Mouse (Mus musculus): ENCODE results near the gene Olfr69. TPM values are rescaled to one million over a fixed set of nuclear protein-coding genes. Genes with fewer than 3 reads are reported as not detected.
"Not testable (repeated sequence)": the region's sequence is repeated elsewhere in the genome, so short reads cannot be mapped to it uniquely, and the experiment has no call there.

Olfr69 gene
- total RNA-seq (2021) = not detected
- long read RNA-seq, experiment 1 = 0 reads
- long read RNA-seq, experiment 2 = 0 reads

DNA sequence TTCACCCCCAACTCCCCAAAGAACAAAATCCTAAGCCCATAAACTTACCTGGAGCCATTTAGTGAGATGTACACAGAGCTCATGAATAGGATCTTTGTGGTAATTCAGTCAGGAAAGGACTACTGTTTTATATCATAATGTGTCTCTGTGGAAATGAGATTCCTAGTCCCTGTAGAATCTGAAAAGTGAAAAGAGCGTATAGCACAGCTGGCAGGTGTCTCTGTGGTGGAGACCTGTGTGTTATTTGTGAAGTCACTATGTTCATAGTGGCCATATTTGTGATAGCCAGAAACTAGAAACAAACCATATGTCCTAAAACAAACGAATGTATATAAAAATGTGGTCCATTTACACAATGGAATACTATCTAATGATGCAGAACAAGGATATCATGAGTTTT lies at the start of gene Olfr69:
Gene Olfr69, minus strand, starts transcription at position 101 of the 400 bp plus-strand sequence.
- DNase-seq = no peak

DNA sequence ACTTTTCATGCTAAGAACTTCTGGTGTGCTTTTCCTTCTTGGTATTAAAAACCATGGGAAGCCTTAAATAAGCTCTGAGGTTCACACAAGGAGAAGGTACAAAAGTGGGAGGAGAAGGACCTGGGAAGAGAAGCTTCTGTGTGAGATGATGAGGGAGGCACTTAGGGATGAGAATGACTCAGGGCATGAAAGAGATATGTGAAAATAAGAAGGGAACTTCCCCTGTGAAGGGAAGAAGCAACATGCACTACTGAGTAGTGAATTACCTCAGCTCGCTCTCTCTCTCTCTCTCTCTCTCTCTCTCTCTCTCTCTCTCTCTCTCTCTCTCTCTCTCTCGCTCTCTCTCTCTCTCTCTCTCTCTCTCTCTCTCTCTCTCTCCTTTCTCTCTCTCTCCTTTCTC lies 43.7 kb upstream of the Olfr69 start:
- not testable (repeated sequence) for DNase-seq

DNA sequence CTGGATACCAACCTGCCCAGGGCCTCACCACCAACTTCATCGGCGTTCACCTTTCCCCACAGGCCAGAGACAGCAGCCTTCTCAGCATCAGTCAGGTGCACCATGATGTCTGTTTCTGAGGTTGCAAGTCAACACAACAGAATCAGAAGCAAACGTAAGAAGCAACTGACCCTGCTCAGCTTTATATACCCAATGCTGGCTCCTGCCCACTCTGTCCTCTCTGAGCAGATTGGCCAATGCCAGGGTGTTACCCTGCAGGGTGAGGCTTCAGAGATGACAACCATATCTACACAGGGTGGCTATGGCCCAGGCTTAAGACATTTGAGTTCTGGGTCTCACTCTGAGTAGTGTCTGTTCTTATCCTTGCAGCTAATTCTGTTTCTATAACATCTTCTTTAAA lies 42.4 kb upstream of the Olfr69 start, which contains the start of gene Hbb-bt:
Gene Hbb-bt, minus strand, starts transcription at position 231 of the 400 bp plus-strand sequence.
- DNase-seq = no peak

DNA sequence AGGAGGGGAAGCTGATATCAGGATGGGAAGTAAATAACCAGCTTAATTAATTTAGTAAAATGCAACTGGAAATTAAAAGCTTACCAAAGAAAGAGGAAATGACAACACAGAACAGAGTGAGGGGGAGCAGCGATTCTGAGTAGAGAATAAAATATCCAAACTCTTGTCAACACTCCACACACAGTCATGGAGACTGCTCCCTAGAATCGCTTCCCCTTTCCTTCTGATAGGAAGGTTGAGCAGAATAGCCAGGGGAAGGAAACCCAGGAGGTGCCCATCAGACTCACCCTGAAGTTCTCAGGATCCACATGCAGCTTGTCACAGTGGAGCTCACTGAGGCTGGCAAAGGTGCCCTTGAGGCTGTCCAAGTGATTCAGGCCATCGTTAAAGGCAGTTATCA lies 41.8 kb upstream of the Olfr69 start:
- not testable (repeated sequence) for DNase-seq

DNA sequence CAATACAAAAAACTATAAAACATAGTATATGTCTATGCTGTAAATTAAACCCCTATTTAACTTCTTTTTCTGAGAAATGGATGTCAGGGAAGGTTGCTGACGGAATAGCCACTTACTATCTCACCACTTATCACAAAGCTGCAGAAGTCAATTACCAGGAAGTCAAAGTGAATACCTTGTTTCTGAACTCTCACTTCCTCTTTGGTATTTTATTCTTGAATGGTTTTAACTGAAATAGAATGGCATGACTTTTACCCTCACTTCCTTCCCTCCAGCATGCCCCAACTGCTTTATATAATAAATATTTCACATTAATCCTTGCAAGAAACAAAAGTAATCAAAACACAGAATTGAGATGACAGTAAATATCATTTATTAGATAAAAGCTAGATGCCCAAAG lies 40.8 kb upstream of the Olfr69 start:
- no peak for DNase-seq

DNA sequence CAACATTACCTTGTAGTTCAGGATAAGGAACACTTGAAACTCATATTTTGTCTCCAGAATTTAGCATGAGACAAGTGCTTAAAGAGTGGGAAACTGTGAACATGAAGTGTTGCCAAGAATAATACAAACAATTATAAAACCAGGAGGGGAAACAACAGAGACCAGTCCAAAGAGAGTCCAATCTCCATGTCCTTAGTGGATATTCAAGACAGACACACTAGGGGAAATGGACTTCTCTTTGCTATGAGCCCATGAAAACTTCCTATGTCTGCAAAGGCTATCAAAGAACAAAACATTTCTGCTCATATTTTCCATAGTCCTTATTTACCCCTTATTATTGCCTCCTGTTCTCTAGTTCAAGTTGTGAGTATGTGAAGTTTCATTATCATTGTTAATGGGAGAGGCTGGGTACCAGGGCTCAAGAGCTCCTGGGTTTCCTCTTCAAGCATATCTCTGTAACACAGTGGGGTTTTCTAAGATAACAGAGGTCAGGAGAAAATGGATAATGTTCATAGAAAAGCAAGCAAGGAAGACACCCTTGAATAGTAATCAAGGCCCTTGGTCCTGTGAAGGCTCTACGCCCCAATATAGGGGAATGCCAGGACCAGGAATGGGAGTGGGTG lies 39.9 kb upstream of the Olfr69 start:
- DNase-seq = no peak

DNA sequence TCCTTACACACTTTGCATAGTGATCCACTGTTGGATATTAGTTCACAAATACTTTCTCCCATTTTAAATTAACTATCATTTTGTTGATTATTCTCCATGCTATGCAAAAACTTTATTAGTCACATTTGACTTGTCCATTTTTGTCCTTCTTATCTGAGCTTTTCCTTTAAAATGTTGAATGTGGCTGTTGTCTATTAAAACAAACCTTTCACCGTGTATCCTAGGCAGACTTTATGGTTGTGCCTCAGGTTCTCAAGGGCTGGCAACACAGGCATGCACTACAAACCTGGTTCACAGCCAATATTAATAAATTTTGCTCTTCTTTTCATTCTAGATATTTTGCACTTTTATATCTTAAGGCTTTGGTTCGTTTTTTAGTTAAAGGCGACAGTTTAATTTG lies 39.4 kb upstream of the Olfr69 start:
- no peak for DNase-seq

DNA sequence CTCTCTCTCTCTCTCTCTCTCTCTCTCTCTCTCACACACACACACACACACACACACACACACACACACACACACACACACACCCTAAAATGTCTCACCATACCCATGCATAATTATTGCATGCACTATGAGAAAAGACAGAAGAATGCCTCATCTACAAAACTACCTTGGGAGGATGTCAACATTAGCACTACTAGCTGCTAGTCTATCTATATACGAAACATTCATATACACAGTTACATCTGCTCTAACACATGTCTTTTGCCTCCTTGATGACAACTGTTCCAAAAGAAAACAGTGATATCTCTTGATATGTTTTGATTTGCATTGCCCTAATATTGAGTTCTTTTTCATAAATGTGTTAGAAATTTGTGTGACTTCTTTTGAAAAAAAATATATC lies 38.9 kb upstream of the Olfr69 start:
- DNase-seq = no peak

DNA sequence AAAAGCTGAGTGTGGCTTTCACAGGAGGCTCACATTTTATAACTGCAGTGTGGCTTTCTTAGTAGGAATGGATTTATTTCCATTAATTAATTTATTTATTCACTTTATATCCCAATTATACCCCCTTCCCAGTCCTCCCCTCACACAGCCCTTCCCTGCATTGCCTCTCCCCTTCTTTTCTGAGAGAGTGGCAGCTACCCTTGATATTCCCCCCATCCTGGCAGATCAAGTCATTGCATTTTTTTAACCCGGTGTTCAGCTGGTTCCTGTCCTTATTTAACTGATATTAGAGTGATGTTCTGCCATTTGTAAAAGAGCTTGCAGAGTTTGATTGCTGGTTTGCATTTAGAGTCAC lies 38.4 kb upstream of the Olfr69 start:
- DNase-seq = no peak

DNA sequence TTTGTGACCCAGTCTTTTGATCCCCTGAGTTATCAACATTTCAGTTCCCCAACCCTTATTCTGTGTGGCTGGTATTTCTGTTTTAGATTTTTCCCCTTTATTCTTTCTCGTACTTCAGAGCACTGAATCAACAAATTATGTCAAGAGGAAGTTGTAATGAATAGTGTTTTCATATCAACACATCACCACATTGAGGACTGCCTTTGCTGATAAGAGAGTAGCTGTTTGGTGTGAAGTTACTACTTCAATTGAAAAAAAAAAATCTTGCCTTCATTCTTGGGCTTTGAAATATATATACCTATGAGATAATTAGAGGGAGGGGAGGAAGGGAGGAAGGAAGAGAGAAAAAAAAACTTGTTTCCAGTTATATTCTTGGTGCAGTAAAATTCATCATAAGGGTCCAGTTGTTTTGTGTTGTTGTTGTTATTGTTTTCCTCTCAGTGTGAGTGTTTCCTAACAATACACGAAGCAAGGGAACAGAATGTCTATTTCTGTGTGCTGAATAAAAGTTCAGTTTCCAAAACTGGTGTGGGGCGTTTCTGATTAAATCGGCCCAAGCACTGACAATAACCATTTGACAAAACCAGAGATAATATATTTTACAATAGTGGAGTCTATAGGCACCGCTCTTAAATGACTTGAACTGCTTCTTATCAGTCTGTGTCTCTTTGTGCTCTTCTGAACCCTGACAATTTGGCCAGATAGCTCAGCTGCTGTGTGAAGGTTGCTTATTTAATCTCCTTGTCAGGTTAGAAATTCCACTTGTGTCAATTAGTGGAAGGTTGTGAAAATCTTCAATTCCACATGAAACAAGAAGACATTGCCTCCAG lies 37.8 kb upstream of the Olfr69 start:
- DNase-seq = no peak

DNA sequence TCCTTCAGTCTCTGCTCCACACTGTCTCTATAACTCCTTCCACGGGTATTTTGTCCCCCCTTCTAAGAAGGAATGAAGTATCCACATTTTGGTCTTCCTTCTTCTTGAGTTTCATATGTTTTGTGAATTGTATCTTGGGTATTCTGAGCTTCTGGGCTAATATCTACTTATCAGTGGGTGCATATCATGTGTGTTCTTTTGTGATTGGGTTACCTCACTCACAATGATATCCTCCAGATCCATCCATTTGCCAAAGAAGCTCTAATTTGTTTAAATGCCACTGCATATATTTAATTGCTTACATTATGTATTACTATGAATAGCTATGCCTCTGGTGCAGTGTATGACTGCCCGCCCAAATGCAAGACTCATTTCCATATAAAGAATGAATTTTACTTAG lies 36.7 kb upstream of the Olfr69 start:
- not testable (repeated sequence) for DNase-seq

DNA sequence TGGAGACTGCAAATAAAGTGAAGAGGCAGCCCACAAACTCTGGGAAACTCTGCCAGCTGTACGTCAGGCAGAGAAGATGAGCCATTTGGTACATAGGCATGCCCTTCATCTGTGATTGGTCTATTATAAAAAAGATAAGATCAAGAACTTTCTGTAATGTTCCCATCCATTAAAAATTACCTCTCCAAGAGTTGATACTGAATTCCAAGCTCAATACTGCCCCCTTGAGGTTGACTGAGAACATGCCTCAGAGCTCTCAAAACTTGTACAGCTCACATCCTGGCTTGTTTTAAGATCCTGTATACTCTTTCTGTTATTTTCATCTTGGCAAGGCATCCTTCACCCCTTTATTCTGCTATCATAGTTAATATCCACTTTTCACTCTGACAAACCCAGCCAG lies 35.5 kb upstream of the Olfr69 start:
- DNase-seq = no peak

DNA sequence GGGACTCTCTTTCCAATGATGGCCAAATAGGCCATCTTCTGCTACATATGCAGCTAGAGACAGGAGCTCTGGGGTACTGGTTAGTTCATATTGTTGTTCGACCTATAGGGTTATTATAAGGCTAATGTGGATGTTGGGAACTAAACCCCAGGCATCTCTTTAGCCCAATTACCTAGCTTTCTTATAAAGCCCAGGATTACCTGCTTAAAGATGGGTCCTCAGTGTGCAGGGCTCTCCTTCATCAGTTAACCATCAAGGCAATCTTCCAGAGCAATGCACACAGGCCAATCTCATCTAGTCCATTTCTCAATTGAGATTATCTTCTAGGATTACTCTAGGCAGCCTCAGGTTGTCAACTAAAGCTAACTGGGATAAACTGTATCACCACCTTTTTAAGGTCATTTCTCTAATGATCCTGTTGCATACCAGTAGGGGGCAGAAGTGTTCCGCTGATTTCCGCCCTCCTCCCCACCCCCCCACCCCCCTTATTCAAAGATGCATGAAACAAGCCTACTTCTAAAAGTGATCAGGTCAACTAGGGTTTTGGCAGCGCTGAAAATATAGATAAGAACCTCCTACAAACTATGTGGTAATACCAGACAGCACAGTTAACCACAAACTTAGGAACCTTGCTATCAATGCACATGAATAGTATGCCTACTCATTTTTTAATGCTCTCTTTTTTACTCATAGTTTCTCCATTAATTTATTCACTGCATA lies 21.4 kb upstream of the Olfr69 start:
- DNase-seq = no peak

DNA sequence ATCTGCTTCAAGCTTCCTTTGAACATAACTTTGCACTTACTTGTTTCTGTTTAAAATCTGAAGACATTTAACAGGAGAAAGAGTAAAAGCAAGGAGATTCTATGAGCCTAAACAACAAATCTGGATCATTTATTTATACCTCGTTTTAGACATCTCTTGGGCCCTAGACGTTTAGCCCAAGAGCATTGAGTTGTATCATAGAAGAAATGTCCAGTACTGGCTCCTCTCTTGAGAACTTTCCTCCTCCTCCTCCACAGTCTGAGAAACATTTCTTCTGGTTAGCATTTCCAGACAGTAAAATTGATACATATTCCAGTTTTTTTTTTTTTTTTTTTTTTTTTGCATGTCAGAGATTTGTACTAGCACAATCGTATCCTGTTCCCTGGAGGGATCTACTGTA lies 20.3 kb upstream of the Olfr69 start, which contains the start of gene Olfr67:
Gene Olfr67, minus strand, starts transcription at position 101 of the 400 bp plus-strand sequence.
- no peak for DNase-seq

DNA sequence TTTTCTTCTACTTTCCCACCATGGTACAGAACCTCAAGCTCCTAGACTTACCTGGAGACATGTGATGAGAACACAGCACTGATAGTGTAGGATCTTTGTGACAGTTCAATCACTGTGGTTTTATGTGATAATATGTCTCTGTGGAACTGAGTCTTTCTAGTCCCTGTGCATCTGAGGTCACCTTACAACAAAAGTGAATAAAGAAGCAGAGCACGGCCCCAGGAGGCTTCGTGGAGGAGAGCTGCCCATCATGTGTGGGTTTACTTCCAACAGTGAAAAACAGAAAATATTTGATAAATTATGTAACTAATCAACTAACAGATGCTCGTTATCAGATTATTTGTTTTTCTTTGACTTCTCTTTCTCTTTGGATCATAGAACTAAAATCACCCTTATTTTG lies 8.2 kb upstream of the Olfr69 start, which contains the start of gene Olfr68:
Gene Olfr68, minus strand, starts transcription at position 101 of the 400 bp plus-strand sequence.
- no peak for DNase-seq

DNA sequence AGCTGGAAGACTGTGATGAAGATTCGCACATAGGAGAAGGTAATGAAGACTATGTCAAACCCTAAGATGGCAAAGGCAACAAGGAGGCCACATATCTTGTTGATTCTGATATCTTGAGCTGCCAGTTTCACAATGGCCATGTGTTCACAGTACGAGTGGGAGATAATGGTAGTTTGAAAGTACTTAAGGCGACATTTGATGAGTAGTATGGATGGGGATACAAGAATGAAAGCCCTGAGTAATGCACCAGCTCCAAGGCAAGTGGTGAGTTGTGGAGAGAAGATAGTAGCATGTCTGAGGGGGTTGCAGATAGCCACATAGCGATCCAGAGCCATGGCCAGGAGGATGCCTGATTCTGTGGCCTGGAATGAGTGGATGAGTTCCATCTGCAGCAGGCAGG lies 6.3 kb upstream of the Olfr69 start:
- not testable (repeated sequence) for DNase-seq

DNA sequence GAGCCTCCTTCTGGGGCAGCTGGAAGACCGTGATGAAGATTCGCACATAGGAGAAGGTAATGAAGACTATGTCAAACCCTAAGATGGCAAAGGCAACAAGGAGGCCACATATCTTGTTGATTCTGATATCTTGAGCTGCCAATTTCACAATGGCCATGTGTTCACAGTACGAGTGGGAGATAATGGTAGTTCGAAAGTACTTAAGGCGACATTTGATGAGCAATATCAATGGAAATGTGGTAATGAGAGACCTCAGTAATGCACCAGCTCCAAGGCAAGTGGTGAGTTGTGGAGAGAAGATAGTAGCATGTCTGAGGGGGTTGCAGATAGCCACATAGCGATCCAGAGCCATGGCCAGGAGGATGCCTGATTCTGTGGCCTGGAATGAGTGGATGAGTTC lies 3.7 kb downstream of the Olfr69 start:
- DNase-seq = not testable (repeated sequence)

DNA sequence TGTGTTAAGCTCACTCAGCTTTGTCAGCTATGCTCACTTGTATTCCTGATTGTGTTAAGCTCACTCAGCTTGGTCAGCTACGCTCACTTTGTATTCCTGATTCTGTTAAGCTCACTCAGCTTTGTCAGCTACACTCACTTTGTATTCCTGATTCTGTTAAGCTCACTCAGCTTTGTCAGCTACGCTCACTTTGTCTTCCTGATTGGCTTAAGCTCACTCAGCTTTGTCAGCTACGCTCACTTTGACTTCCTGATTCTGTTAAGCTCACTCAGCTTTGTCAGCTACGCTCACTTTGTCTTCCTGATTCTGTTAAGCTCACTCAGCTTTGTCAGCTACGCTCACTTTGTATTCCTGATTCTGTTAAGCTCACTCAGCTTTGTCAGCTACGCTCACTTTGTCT lies 9.2 kb downstream of the Olfr69 start:
- DNase-seq = not testable (repeated sequence)

DNA sequence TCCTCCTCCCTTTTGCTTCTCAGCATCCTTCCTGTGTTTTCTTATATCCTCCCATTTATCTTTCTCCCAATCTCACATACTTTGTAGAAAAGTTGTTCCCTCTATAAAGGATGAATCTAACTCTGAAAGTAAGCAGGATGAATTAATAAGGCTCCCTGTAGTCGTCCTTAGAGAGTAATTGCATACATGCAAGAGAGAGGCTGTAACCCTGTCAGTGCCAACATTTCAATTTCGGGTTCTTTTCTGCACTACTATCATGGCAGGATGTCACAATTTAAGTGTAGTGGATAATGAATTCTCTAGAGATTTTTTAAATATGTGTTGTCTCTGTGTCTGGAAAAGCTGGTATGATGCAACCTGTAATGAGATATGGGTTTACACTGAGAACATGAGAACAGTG lies 14.2 kb downstream of the Olfr69 start, which contains the start of gene Olfr630:
Gene Olfr630, minus strand, starts transcription at position 101 of the 400 bp plus-strand sequence.
- no peak for DNase-seq

DNA sequence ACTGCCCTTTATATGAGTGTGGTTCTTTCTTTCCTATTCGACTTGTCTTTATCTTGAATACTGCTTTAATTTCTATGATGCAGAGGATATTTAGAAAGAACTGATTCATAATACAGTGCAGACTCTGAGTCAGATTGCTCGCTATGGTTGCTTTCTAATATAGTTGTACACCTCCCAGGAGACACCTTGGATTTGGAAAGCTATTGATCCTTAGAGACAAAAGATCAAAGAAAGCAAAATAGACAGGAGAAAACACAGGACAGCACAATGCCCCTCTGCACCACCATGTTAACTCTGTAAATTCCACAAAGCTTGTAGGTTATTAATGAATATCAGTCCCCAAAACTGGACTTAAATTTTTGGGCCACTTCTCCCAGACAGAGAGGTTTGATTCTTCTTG lies 26.6 kb downstream of the Olfr69 start, which contains the start of gene Olfr629:
Gene Olfr629, minus strand, starts transcription at position 101 of the 400 bp plus-strand sequence.
- no peak for DNase-seq

DNA sequence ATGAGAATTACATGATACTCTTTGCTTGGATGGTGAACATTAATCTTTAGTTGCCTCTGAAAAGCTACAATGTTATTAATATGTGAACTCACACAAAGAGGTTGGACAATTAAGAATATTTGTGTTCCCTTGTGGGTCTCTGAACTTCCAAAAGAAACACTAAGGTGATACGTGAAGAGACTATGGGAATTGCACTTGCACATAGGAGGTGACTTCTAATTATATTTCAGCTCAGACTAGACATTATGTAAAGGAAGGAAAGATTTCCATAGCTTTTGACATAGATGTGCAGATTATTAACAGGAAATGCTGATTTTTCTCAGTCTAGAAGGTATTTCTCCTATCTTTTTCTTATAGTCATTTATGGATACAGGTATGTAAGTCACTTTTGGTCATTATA lies 41.3 kb downstream of the Olfr69 start, which contains the start of gene Olfr628:
Gene Olfr628, plus strand, starts transcription at position 301 of the 400 bp plus-strand sequence.
- DNase-seq = no peak

DNA sequence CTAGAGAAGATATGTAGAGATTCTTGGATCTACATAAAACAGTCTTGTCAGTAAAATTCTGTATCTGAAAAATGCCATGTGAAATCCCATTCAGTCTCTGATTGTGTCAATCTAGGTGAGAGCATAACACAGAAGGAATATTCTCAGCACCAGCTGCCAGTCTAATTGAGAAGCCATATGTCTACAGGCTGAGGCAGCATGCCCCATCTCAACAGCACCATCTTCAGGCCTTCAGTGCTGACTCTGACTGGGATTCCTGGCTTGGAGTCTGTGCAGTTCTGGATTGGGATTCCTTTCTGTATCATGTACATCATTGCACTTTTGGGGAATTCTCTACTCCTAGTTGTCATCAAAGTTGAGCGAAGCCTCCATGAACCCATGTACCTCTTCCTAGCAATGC lies 55.0 kb downstream of the Olfr69 start:
- not testable (repeated sequence) for DNase-seq

Measured in gastrocnemius, postnatal 10 days (tissue).